Mouse (Mus musculus): ENCODE data around the gene Ms4a6d. TPM values are rescaled to one million over a fixed set of nuclear protein-coding genes. Genes with fewer than 3 reads are reported as not detected.
"Not testable (repeated sequence)": the region's sequence is repeated elsewhere in the genome, so short reads cannot be mapped to it uniquely, and the experiment has no call there.

The Ms4a6d gene
- polyA plus RNA-seq, 1 experiment from 2014 or later: 2.0 TPM

- no peaks in the 10 kb centered on the region for H3K4me1 ChIP-seq (replicated peaks)
- H3K9ac ChIP-seq (replicated peaks): no peak overlapping the region
- H3K36me3 ChIP-seq: no peaks in the 10 kb centered on the region
- H3K4me3 ChIP-seq (replicated peaks): no peak overlapping the region
- H3K27me3 ChIP-seq: no peaks in the 10 kb centered on the region
- H3K27ac ChIP-seq: no peak overlapping the region
- H3K4me2 ChIP-seq: no peak overlapping the region
- ATAC-seq (ENCODE audit: insufficient number of reproducible peaks, insufficient read depth, low FRiP score, low TSS enrichment, low read depth): no peak
- H3K9me3 ChIP-seq: no peaks in the 10 kb centered on the region
- WGBS: 84% methylated on average over 5 of the region's 5 CpGs
Observed at GRCm38 (mm10) chr19:11554726-11555125, 49.9 kb downstream of the Ms4a6d start.

DNA sequence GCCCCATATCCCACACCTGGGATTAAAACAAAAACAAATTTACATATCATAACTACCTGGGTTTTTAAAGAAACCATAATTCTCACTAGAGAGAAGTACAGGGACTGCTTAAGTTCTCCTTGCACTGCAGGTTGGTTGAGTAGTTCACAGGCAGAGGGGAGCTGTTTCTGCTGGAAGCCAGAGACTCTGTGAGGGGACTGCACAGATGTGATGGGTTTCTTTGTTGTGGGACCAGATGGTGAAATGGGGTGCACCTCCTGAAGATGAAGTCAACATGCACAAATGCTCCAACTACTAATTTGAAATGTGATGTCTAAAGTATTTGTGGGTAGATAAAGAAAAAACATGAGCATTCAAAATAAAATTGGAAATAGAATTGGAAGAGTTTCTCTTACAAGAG, 56.7 kb downstream of the Ms4a6d start:
- Histone ChIP-seq H3K9ac (replicated peaks) (no peak overlapping the region), H3K9me3 (no peaks in the 10 kb centered on the region), H3K4me2 (no peak overlapping the region), H3K27ac (no peak overlapping the region), H3K36me3 (no peaks in the 10 kb centered on the region), H3K27me3 (no peaks in the 10 kb centered on the region), H3K4me1 (replicated peaks) (no peaks in the 10 kb centered on the region), H3K4me3 (replicated peaks) (no peak overlapping the region)
- no peak for ATAC-seq (ENCODE audit: insufficient number of reproducible peaks, insufficient read depth, low FRiP score, low TSS enrichment, low read depth)

DNA sequence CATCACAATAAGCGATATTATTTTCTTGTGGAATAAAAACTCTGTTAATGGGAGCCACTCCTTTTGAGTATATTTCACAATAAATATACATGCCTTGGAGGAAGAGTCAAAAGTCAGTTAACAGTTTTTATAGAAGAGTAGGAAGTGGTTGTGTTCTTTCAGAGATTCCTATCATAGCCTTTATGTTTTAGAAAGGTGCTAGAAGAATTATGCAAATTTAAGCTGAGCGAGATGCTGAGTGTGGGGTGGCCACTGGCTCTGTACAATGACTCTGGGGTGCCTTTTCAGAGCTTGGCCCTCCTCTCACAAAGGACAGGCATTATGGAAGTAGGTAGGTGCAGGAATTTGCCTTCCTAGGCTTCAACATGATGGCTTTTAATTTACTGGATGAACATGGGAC, 60.3 kb downstream of the Ms4a6d start:
- ATAC-seq (ENCODE audit: insufficient number of reproducible peaks, insufficient read depth, low FRiP score, low TSS enrichment, low read depth); H3K4me1 ChIP-seq (replicated peaks); H3K9ac ChIP-seq (replicated peaks); H3K27ac ChIP-seq; H3K9me3 ChIP-seq; H3K27me3 ChIP-seq; H3K36me3 ChIP-seq; H3K4me3 ChIP-seq (replicated peaks); H3K4me2 ChIP-seq: not testable (repeated sequence)
- WGBS: 86% methylated on average over 2 of the region's 2 CpGs

DNA sequence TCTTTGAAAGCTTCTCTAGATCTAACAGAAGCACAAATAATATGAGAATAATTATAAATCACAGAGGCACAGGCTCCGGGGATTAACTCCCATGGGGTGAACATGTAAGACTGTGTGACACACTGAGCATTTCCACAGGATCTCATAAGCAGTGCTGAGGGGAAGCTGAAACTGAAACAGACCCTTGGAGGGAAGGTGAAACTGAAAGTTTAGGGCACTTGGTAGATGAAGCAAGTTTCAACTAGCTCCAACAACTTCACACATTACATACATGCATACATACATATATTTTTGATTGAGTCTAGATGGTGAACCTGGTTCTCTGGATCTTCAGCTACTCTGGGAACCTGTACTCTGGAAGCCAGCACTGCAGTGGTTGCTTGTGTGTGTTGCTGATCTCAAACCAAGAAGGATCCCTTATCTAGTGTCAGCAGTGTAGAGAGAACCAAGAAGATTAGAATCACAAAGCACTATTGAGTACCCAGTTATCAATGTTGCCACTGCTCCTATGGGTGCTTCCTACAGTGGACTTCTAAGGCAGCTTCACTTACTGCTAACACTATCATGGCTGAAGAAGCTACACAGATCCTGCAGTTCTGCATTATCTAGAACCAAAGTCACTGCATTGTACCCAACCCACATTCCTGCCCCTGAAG, 64.4 kb downstream of the Ms4a6d start:
- ATAC-seq (ENCODE audit: insufficient number of reproducible peaks, insufficient read depth, low FRiP score, low TSS enrichment, low read depth); H3K36me3 ChIP-seq; H3K4me2 ChIP-seq; H3K4me3 ChIP-seq (replicated peaks); H3K27me3 ChIP-seq; H3K9ac ChIP-seq (replicated peaks); H3K4me1 ChIP-seq (replicated peaks); H3K27ac ChIP-seq; H3K9me3 ChIP-seq: not testable (repeated sequence)
- WGBS: 76% methylated on average over 1 of the region's 1 CpGs

DNA sequence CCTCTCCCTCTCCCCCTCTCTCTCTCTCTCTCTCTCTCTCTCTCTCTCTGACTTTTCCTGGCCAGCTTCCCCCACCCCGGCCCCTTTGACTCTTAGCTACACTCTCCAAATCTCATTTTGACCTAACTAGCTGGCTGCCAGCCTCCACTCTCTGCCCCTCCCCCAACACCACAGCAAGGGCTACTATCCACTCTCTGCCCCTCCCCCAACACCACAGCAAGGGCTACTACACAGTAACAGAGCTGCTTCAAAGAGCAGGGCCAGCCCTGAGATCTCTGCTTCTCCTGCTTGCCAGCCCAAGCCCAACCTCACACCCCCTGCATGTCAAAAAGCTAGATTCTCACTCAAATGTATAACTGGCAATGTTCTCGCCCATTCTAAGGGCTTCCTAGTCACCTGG, 67.3 kb downstream of the Ms4a6d start:
- no peaks in the 10 kb centered on the region for H3K9me3 ChIP-seq
- no peaks in the 10 kb centered on the region for H3K36me3 ChIP-seq
- 21% methylated on average over 2 of the region's 2 CpGs for WGBS
- H3K27ac ChIP-seq: no peak overlapping the region
- no peak overlapping the region for H3K4me2 ChIP-seq
- H3K4me1 ChIP-seq (replicated peaks): no peaks in the 10 kb centered on the region; the same call in 1 of the 2 replicates
- no peak overlapping the region for H3K4me3 ChIP-seq (replicated peaks)
- H3K27me3 ChIP-seq: no peaks in the 10 kb centered on the region
- ATAC-seq (ENCODE audit: insufficient number of reproducible peaks, insufficient read depth, low FRiP score, low TSS enrichment, low read depth): no peak
- no peak overlapping the region for H3K9ac ChIP-seq (replicated peaks)

Other genes starting within 250 kb of the Ms4a6d start
- gene Ms4a4a, start 229.3 kb downstream of the Ms4a6d start, polyA plus RNA-seq (2016; fragmentation: Nextera tagmentation; extraction: Ambion mirVana): 1.6 and 2.0 TPM in 2 replicates
- 0.22 TPM in 1 of 2 replicates, not detected in the other for gene Ms4a4c, start 200.1 kb downstream of the Ms4a6d start, polyA plus RNA-seq (2016; fragmentation: Nextera tagmentation; extraction: Ambion mirVana)
- not detected in 2 replicates for gene Ms4a4b, start 161.3 kb downstream of the Ms4a6d start, polyA plus RNA-seq (2016; fragmentation: Nextera tagmentation; extraction: Ambion mirVana)
- 1.8 and 2.5 TPM in 2 replicates for gene Ms4a6c, start 135.5 kb downstream of the Ms4a6d start, polyA plus RNA-seq (2016; fragmentation: Nextera tagmentation; extraction: Ambion mirVana)
- gene Gm8369, start 118.9 kb downstream of the Ms4a6d start, polyA plus RNA-seq (2016; fragmentation: Nextera tagmentation; extraction: Ambion mirVana): not detected in 2 replicates
- gene Ms4a6b, start 88.3 kb downstream of the Ms4a6d start, polyA plus RNA-seq (2016; fragmentation: Nextera tagmentation; extraction: Ambion mirVana): 2.3 and 2.9 TPM in 2 replicates
- gene Ms4a4d, start 68.0 kb downstream of the Ms4a6d start, polyA plus RNA-seq (2016; fragmentation: Nextera tagmentation; extraction: Ambion mirVana): 0.63 and 0.73 TPM in 2 replicates
- gene Ms4a2, start 18.9 kb upstream of the Ms4a6d start, polyA plus RNA-seq (2016; fragmentation: Nextera tagmentation; extraction: Ambion mirVana): 0.61 TPM in 1 of 2 replicates, not detected in the other
- not detected in 2 replicates for gene Ms4a3, start 36.0 kb upstream of the Ms4a6d start, polyA plus RNA-seq (2016; fragmentation: Nextera tagmentation; extraction: Ambion mirVana)
- not detected in 2 replicates for gene Oosp2, start 55.7 kb upstream of the Ms4a6d start, polyA plus RNA-seq (2016; fragmentation: Nextera tagmentation; extraction: Ambion mirVana)
- 0.63 TPM in 1 of 2 replicates, not detected in the other for gene Oosp1, start 86.3 kb upstream of the Ms4a6d start, polyA plus RNA-seq (2016; fragmentation: Nextera tagmentation; extraction: Ambion mirVana)
- not detected in 2 replicates for gene Oosp3, start 92.2 kb upstream of the Ms4a6d start, polyA plus RNA-seq (2016; fragmentation: Nextera tagmentation; extraction: Ambion mirVana)
- not detected in 2 replicates for gene Gif, start 142.7 kb upstream of the Ms4a6d start, polyA plus RNA-seq (2016; fragmentation: Nextera tagmentation; extraction: Ambion mirVana)
- 45.5 and 45.6 TPM in 2 replicates for gene Mrpl16, start 165.5 kb upstream of the Ms4a6d start, polyA plus RNA-seq (2016; fragmentation: Nextera tagmentation; extraction: Ambion mirVana)
- gene Stx3, start 214.6 kb upstream of the Ms4a6d start, polyA plus RNA-seq (2016; fragmentation: Nextera tagmentation; extraction: Ambion mirVana): 5.1 and 5.8 TPM in 2 replicates
- not detected in 2 replicates for gene Olfr1417, start 234.4 kb upstream of the Ms4a6d start, polyA plus RNA-seq (2016; fragmentation: Nextera tagmentation; extraction: Ambion mirVana)